Mouse (Mus musculus): ENCODE results near the gene Spata31d1a. TPM values are rescaled to one million over a fixed set of nuclear protein-coding genes. Genes with fewer than 3 reads are reported as not detected.

Spata31d1a gene
- polyA plus RNA-seq, 1 experiment from 2014 or later = 0.13 TPM

GRCm38 (mm10) chr13:59676316-59677229, 33.6 kb downstream of the Spata31d1a start:
- Histone ChIP-seq H3K4me3 (replicated peaks) (no peak overlapping the region), H3K27ac (replicated peaks) (no peak overlapping the region), H3K9ac (replicated peaks) (no peak overlapping the region), H3K4me1 (peaks cover 22% of the 10 kb centered on the region), H3K9me3 (replicated peaks) (no peaks in the 10 kb centered on the region), H3K27me3 (replicated peaks) (no peaks in the 10 kb centered on the region), H3K36me3 (no peaks in the 10 kb centered on the region), H3K4me2 (no peak overlapping the region)
- ATAC-seq (ENCODE audit: low FRiP score) = no peak
- WGBS = 72% methylated on average over 11 of the region's 12 CpGs

- Histone ChIP-seq H3K4me3 (replicated peaks) (peak within 1 kb of the TSS; percentile 84), H3K27me3 (replicated peaks) (no peaks in the 10 kb centered on the region), H3K27ac (replicated peaks) (peak within 1 kb of the TSS; percentile 73), H3K4me1 (peaks cover 22% of the 10 kb centered on the region), H3K36me3 (no peaks in the 10 kb centered on the region), H3K4me2 (peak within 1 kb of the TSS; percentile 79), H3K9ac (replicated peaks) (peak within 1 kb of the TSS; percentile 75), H3K9me3 (replicated peaks) (no peaks in the 10 kb centered on the region)
- WGBS = 2% methylated on average over 29 of the region's 61 CpGs
- peak; percentile 82 for ATAC-seq (ENCODE audit: low FRiP score)
Observed at GRCm38 (mm10) chr13:59675151-59676011, 34.7 kb downstream of the Spata31d1a start, which contains the start of gene Golm1. Golm1 (minus strand) TSS chr13:59675811.

DNA sequence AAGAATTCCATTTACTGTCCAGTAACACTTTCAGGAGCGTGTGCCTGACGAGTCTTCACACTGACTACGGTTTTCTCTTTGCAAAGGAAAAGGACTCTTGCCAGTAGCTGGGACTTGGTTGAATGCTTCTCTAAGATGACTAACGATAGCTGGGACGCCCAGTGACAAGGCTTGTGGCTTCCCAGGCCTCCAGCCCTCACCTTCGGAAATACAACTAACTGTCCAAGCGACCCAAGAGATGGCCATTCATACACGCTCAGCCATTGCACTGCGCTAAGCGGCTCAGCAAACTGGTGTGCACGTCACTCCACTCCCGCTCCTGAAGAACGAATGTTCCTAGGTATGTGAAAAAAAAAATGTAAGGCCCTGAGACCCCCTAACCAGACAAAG, 35.4 kb downstream of the Spata31d1a start:
- under 1% methylated on average over 13 of the region's 13 CpGs for WGBS

DNA sequence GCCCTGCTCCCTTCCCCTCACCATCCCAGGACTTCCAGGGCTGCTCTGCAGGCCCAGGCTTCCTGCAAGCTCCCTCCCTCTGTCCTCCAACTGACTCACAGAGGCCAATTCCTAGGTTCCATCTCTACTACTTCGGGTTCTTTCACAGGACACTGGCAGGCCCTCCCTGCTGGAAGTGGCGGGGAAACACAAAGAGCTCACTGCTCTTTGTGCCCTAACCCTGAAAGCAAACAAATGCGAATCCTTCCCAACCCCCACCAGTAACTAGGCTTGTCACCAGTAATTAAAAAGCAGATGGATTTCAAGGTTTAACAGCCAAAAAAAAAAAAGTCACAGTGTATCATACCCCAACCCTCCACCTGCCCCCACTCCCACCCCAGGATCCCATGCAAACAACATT, 35.9 kb downstream of the Spata31d1a start:
- H3K27ac ChIP-seq (replicated peaks) = peak overlapping the region; percentile 54

More for the DNA sequence above, 35.4 kb downstream of the Spata31d1a start:
- no peaks in the 10 kb centered on the region for H3K36me3 ChIP-seq
- no peaks in the 10 kb centered on the region for H3K27me3 ChIP-seq (replicated peaks)
- H3K4me1 ChIP-seq = peaks cover 24% of the 10 kb centered on the region
- peak overlapping the region; percentile 62 for H3K27ac ChIP-seq (replicated peaks)
- peak overlapping the region; percentile 84 for H3K4me3 ChIP-seq (replicated peaks)
- H3K9ac ChIP-seq (replicated peaks) = peak overlapping the region; percentile 75
- no peaks in the 10 kb centered on the region for H3K9me3 ChIP-seq (replicated peaks)
- H3K4me2 ChIP-seq = peak overlapping the region; percentile 79
- ATAC-seq (ENCODE audit: low FRiP score) = no peak

GRCm38 (mm10) chr13:59673597-59673996, 36.5 kb downstream of the Spata31d1a start:
- no peak overlapping the region for H3K27ac ChIP-seq (replicated peaks)
- no peaks in the 10 kb centered on the region for H3K9me3 ChIP-seq (replicated peaks)
- peaks cover 26% of the 10 kb centered on the region for H3K4me1 ChIP-seq
- WGBS = 19% methylated on average over 7 of the region's 7 CpGs
- peak overlapping the region; percentile 79 for H3K4me2 ChIP-seq
- H3K36me3 ChIP-seq = no peaks in the 10 kb centered on the region
- no peak for ATAC-seq (ENCODE audit: low FRiP score)
- no peaks in the 10 kb centered on the region for H3K27me3 ChIP-seq (replicated peaks)
- no peak overlapping the region for H3K4me3 ChIP-seq (replicated peaks)
- H3K9ac ChIP-seq (replicated peaks) = no peak overlapping the region

More for the DNA sequence above, 35.9 kb downstream of the Spata31d1a start:
- Histone ChIP-seq H3K9me3 (replicated peaks) (no peaks in the 10 kb centered on the region), H3K36me3 (no peaks in the 10 kb centered on the region), H3K9ac (replicated peaks) (0 out of 2 replicates have a peak overlapping the region, but pooled peaks have one; percentile 17), H3K4me1 (peaks cover 26% of the 10 kb centered on the region), H3K4me2 (peak overlapping the region; percentile 79), H3K27me3 (replicated peaks) (no peaks in the 10 kb centered on the region), H3K4me3 (replicated peaks) (peak overlapping the region; percentile 84)
- WGBS = 2% methylated on average over 3 of the region's 3 CpGs
- no peak for ATAC-seq (ENCODE audit: low FRiP score)

DNA sequence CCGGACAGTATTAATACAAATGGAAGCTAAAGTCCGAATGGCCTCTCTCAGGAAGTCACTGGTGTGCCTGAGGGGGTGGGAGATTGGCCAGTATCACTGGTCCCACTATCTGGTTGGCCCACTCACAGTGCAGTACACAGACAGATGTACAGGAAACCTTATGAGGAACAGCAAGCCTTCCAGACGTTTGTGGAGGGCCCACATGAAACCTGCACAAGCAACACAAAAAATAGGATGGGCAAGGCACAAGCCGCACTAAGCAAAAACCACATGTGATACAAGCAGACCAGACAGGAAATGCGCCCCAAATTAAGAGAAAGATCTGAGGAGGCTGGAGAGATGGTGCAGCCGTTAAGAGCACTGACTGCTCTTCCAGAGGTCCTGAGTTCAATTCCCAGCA, 37.9 kb downstream of the Spata31d1a start:
- no peaks in the 10 kb centered on the region for H3K36me3 ChIP-seq
- no peak for ATAC-seq (ENCODE audit: low FRiP score)
- H3K4me2 ChIP-seq = no peak overlapping the region
- H3K4me1 ChIP-seq = peaks cover 30% of the 10 kb centered on the region
- 54% methylated on average over 6 of the region's 6 CpGs for WGBS
- H3K27ac ChIP-seq (replicated peaks) = no peak overlapping the region
- H3K4me3 ChIP-seq (replicated peaks) = no peak overlapping the region
- no peaks in the 10 kb centered on the region for H3K27me3 ChIP-seq (replicated peaks)
- H3K9me3 ChIP-seq (replicated peaks) = no peaks in the 10 kb centered on the region
- no peak overlapping the region for H3K9ac ChIP-seq (replicated peaks)

- no peak overlapping the region for H3K4me3 ChIP-seq (replicated peaks)
- H3K4me1 ChIP-seq = peaks cover 30% of the 10 kb centered on the region
- no peaks in the 10 kb centered on the region for H3K9me3 ChIP-seq (replicated peaks)
- ATAC-seq (ENCODE audit: low FRiP score) = no peak
- H3K4me2 ChIP-seq = no peak overlapping the region
- no peak overlapping the region for H3K9ac ChIP-seq (replicated peaks)
- WGBS = 62% methylated on average over 2 of the region's 2 CpGs
- H3K27ac ChIP-seq (replicated peaks) = no peak overlapping the region
- H3K27me3 ChIP-seq (replicated peaks) = no peaks in the 10 kb centered on the region
- no peaks in the 10 kb centered on the region for H3K36me3 ChIP-seq
Observed at GRCm38 (mm10) chr13:59671521-59671920, 38.6 kb downstream of the Spata31d1a start.

GRCm38 (mm10) chr13:59669946-59670345, 40.2 kb downstream of the Spata31d1a start:
- H3K4me1 ChIP-seq = peaks cover 30% of the 10 kb centered on the region
- H3K27me3 ChIP-seq (replicated peaks) = no peaks in the 10 kb centered on the region
- no peak overlapping the region for H3K27ac ChIP-seq (replicated peaks)
- 71% methylated on average over 10 of the region's 10 CpGs for WGBS
- no peak for ATAC-seq (ENCODE audit: low FRiP score)
- no peak overlapping the region for H3K9ac ChIP-seq (replicated peaks)
- H3K9me3 ChIP-seq (replicated peaks) = no peaks in the 10 kb centered on the region
- no peak overlapping the region for H3K4me2 ChIP-seq
- H3K4me3 ChIP-seq (replicated peaks) = no peak overlapping the region
- no peaks in the 10 kb centered on the region; the same call in 1 of the 2 replicates for H3K36me3 ChIP-seq

DNA sequence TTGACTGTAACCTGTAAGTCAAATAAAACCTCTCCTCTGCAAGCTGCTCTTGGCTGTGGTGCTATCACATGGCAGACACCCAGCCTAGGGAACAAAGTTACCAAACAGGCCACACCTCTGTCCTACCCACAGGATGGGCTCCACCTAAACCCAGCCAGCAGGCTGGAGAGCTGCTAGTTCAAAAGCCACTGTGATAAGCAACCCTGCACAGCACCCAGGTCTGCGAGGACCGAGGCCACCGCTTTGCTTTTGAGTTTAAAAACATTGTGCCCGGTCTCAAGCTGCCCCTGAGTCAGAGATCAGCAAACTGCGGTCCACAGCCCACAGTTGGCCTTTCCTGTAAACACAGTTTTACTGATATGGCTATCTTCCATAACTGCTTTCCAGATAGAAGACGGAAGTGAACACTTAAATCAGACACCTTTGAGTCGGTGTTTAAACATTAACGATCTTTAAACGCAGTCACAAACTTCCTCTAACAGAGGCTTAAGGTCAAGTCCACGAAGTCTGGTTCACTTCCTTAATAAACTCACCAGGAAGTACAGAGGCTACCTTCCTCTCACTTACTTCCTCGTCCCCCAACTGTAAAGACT, 41.5 kb downstream of the Spata31d1a start:
- H3K27ac ChIP-seq (replicated peaks) = peak overlapping the region; percentile 51; the same call in 1 of the 2 replicates
- H3K4me1 ChIP-seq = peaks cover 18% of the 10 kb centered on the region
- peaks cover 6% of the 10 kb centered on the region for H3K36me3 ChIP-seq
- no peak overlapping the region for H3K4me2 ChIP-seq
- H3K4me3 ChIP-seq (replicated peaks) = no peak overlapping the region
- H3K27me3 ChIP-seq (replicated peaks) = no peaks in the 10 kb centered on the region
- no peaks in the 10 kb centered on the region for H3K9me3 ChIP-seq (replicated peaks)
- H3K9ac ChIP-seq (replicated peaks) = no peak overlapping the region
- WGBS = 83% methylated on average over 11 of the region's 11 CpGs
- ATAC-seq (ENCODE audit: low FRiP score) = no peak

DNA sequence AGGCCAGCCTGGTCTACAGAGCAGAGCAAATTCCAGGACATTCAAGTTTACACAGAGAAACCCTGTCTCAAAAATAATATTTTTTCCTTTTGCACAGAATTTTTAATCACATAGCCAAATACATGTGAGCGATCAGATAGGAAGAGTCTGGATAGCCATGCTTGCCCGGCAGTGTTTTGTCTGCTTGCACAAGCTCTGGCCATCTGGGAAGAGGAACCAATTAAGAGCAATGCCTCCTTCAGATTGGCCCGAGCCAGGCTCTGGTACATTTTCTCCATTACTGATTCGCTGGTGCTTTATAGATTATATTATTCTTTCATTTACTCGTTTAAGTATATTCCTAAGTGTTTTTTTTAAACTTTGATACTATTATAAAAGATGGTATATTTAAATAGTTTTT, 42.4 kb downstream of the Spata31d1a start:
- H3K9ac ChIP-seq (replicated peaks) = no peak overlapping the region
- H3K4me3 ChIP-seq (replicated peaks) = no peak overlapping the region
- peaks cover 13% of the 10 kb centered on the region; the same call in 1 of the 2 replicates for H3K4me1 ChIP-seq
- ATAC-seq (ENCODE audit: low FRiP score) = no peak
- no peak overlapping the region for H3K4me2 ChIP-seq
- H3K27me3 ChIP-seq (replicated peaks) = no peaks in the 10 kb centered on the region
- no peak overlapping the region for H3K27ac ChIP-seq (replicated peaks)
- H3K36me3 ChIP-seq = peaks cover 10% of the 10 kb centered on the region
- no peaks in the 10 kb centered on the region for H3K9me3 ChIP-seq (replicated peaks)
- WGBS = 78% methylated on average over 5 of the region's 5 CpGs

Data from neural tube, embryonic 15.5 days (tissue).